Mouse (Mus musculus): Measurements from ENCODE around the gene Hsph1.

Hsph1 gene

DNA sequence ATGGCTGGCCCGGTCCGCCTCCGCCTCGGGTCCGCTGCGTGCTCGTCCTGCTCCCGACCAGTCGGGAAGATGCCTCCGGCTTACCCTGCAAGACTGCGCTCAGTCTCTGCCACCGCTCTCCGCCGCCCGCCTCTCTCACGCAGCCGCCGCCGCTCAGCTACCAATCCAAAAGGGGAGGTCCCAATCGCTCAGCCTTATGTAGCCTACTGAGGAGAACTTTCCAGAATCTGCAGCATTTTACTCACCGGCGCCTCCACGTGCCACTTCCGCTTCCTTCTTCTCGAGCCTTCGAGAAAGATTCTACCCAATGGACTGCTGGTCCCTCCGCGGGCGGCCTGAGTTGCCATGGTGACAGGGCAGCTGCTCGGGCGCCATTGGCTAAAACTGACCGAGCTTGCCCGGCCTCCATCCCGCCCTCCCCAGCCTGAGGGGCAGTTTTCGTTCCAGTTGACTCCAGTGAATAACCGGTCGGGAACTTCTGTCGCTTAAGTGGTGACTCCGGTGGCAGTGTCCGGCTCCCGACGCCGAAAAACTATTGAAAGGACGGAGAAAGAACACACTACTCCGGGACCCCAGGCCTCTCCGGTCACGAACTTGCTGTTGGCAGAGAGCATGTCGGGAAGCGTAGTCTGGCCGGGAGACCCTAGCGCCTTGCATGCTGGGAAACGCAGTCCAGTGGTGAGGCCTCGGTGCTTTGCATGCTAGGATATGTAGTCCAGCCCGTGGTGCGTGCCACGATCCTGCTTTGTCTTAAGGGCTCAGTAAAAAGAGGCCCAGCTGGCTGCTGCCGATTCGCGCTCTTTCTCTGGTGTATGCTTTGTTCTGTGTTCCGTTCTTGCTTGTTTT is at the start of gene Hsph1:
Gene Hsph1, minus strand, starts transcription at position 302 of the 846 bp plus-strand sequence.
- DNase-seq: peak; percentile 99

- DNase-seq: no peak
Measured at GRCm38 (mm10) chr5:149680946-149681345, 44.8 kb upstream of the Hsph1 start.

DNA sequence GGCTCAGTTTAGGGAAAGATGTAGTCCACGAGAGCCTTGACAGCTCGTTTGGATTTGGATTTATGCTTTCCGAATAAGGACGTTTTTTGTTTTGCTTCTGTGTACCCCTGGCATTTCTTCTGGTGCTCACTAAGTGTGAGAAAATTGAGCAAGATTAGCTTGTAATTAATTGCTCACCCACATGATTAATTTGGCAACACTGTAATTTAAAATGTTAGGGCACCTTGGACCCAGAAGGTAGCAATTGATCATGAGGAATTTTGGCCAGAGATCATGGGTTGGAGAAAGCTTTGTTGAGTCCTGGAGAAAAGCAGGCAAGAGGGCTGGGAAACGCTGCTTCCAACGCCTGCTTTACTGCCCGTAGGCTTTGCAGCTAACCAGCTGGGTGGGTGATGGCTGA is 43.7 kb upstream of the Hsph1 start:
- no peak for DNase-seq

GRCm38 (mm10) chr5:149679362-149679761 is 43.2 kb upstream of the Hsph1 start:
- peak; percentile 8 for DNase-seq

GRCm38 (mm10) chr5:149678990-149679348 is 42.8 kb upstream of the Hsph1 start:
- DNase-seq: peak; percentile 21

DNA sequence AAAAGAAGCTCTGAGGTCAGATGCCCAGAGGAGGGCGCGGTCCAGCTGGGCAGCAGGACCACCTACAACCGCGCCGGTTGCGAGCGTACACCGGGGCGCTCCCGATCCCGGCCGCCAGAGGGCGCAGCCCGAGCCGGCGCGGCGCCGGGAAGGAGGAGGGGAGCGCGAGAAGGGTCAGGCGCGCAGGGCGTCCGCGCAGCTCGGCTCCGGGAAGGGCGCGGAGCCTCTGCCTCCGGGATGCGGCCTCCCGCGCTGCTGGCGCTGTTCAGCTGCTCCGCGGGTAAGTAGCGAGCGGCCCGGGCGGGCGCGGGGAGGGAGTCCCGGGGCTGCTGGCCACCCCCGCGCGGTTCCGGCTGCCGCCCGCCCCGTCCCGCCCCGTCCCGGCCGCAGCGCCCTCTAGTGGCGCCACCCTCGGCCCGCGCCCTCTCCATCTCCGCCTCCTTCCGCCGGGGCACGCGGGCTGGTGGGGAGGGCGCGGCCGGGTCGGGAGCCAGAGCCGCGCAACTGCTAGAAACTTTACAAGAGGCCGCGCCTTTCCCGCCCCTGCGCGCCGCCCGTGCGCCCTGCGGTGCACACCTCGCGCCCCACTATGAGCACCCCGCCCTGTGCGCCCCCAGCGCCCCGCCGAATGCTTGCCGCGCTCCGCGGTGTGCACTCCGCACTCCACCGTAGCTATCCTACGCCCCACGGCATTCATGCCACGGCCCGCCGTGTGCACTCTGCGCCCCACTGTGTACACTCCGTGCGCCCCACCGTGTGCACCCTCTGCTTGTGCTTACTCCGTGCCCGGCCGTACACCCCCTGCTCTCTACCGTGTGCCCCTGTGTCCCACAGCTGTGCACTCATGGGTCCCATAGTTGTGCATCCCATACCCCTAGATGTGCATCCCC is 42.2 kb upstream of the Hsph1 start, which contains the start of gene B3glct:
Gene B3glct, plus strand, starts transcription at position 131 of the 890 bp plus-strand sequence.
- peak; percentile 74 for DNase-seq

DNA sequence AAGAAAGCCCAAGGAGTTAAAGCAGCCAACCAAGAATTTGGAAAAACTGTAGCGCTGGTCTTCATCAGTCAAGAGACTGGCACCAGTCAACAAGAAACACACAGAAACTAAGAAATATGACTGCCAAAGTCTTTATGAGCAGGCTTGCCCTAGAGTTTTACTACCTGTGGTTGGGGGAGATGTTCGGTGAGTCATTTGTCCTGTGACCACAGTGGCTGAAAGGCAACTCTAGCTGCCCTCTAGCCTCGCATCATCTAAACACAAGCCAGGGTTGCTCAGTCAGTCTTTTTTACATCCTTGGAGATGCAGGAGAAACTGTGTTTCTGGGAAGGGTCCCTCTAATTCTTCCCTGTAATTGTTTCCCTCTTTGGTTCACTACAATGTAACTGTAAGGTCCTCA is 41.0 kb upstream of the Hsph1 start:
- no peak for DNase-seq

DNA sequence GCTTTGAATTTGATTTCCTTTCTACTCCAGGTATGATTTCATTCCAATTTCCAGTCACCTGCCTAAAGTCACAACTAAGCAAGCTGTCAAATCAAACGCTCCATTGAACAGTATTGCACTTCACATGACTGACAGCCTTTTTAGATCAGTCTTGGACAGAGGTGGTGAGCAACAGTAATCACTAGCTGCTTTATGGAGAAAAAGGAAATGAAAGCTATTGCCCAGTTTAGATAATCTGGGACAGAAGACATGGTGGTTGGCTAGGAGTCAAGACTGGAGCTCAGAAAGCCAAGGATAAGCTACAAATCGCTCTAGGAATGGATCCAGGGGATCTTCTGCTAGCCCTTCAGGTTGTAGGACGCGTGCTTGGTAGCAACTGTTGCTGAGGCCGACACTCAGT is 27.2 kb upstream of the Hsph1 start:
- DNase-seq: no peak

- DNase-seq: no peak
Measured at GRCm38 (mm10) chr5:149662980-149663379, 26.8 kb upstream of the Hsph1 start.

- no peak for DNase-seq
Measured at GRCm38 (mm10) chr5:149661428-149661827, 25.3 kb upstream of the Hsph1 start.

- DNase-seq: no peak
Measured at GRCm38 (mm10) chr5:149659414-149659780, 23.2 kb upstream of the Hsph1 start.

DNA sequence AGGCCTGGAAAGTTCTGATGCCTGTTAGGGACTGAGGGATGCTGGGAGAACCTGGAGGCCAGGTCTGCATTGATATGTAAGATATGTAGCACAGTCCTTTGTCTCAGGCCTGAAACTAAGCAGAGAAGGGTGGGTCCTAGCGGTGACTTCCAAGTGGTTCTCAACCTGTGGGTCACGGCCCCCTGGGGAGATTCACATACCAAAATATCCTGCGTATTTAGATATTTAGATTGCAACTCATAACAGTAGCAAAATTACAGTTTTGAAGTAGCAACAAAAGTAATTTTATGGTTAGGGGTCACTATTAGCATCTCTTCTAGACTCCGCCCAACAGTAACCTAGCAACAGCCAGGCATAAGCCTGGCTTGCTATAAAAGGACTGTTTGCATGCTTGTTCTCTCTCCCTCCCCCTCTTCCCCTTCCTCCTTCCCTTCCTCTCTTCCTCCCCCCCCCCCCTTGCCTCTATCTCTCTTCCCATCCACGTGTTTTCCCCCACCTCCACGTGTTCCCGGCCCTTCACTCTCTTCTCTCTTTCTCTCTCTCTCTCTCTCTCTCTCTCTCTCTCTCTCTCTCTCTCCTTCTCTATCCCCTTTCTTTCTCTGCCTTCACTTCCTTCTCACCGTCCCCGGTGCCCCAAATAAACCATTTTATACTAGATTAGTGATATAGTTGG is 22.7 kb upstream of the Hsph1 start:
- no peak for DNase-seq

GRCm38 (mm10) chr5:149658022-149658421 is 21.8 kb upstream of the Hsph1 start:
- no peak for DNase-seq

GRCm38 (mm10) chr5:149655636-149656035 is 19.5 kb upstream of the Hsph1 start:
- no peak for DNase-seq

- no peak for DNase-seq
Measured at GRCm38 (mm10) chr5:149650179-149650553, 14.0 kb upstream of the Hsph1 start.

GRCm38 (mm10) chr5:149649499-149650178 is 13.5 kb upstream of the Hsph1 start:
- DNase-seq: no peak

- no peak for DNase-seq
Measured at GRCm38 (mm10) chr5:149648895-149649406, 12.8 kb upstream of the Hsph1 start.

DNA sequence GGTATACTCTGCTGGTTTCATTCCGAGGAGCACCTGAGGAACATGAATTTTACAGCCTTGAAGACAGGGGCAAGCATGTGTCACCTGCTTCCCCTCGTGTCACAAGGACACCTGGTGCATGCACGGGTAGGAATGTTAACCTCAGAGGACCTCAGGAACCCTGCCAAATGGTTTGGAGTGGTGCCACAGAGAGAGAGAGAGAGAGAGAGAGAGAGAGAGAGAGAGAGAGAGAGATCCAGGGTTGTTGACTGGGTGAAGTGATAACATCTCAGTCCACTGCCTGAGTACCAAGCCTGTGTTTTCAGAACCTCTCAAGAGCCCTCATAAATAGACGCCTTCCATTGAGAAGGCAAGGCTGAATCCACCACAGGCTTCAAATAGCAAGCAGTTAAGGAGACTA is 12.0 kb upstream of the Hsph1 start:
- DNase-seq: no peak

DNA sequence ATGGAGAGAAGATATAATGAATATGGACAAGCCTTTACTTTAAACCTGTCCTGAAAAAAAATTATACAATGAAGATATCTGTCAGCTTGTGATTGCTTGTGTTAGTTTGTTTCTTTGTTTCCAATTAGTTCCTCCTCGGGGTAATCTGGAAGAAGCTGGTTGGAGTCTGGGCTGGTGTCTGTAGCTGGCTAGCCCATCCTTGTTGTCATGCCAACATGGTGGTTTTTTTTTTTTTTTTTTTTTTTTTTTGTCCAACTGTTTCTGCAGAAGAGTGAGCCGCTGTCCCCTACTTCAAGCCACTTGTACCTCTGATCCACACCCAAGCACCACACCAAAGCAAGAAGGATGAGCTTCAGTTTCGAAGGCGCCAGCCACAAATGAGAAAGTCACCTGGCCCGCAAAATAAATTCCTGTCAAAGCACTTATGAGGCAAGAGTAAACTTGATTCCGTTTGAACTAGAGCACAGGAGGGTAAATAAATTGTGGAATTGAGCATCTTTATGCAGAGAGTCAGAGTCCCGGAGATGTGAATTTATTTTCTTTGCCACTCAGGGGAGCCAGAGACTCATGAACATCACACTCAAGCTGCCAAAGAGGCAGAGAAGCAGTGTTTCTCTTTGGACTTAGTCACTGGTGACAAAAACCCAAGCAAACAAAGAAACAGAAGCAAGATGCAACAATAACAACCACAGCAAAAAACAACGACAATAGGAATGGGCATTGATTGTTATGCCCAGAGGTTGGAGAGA is 11.4 kb upstream of the Hsph1 start:
- no peak for DNase-seq

GRCm38 (mm10) chr5:149642783-149643509 is 6.8 kb upstream of the Hsph1 start:
- DNase-seq: no peak

DNA sequence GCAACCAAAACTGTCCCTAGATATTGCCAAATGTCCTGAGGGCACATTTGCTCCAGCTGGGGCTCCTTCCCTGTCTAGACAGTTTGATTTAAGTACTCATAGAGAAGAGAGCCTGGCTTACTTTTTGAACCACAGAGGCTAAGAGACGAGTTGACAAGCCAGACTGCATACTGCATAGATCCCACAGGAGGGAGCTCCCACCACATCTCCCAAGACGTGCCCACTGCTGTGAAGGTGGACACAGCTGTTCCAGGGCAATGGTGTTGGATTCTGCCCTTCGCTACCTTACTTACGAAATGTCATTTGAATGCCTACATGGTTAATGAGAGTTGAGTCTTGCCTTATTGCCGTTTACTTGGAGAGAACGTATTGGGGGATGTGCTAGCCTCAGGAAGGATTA is 6.2 kb upstream of the Hsph1 start:
- DNase-seq: no peak
